Comparison of ENCODE assay signal across 21 mouse cellular contexts in the genomic region with DNA sequence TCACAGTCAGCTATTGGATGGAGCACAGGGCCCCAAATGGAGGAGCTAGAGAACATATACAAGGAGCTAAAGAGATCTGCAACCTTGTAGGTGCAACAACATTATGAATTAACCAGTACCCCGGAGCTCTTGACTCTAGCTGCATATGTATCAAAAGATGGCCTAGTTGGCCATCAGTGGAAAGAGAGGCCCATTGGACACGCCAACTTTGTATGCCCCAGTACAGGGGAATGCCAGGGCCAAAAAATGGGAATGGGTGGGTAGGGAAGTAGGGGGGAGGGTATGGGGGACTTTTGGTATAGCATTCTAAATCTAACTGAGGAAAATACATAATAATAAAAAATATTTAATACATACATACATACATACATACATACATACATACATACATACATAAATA. TPM values are rescaled to one million over a fixed set of nuclear protein-coding genes. Genes with fewer than 3 reads are reported as not detected.
A peak's percentile ranks its signal among the peaks of the same experiment; 100 is the strongest.
DNase-seq lines count a peak whose midpoint lies in the region; TF ChIP-seq lines count a peak whose summit lies in the region.
"Not testable (repeated sequence)": the region's sequence is repeated elsewhere in the genome, so short reads cannot be mapped to it uniquely, and the experiment has no call there.
"Had no signal": no experiment of that assay in that cellular context is flagged by ENCODE, and none has a peak within 500 bp of the region (broad histone marks: within the 10 kb centered on the region; RNA-seq: fewer than 3 reads in every experiment).

No protein-coding gene starts in this region.

- peak; percentile 6 to 10 for DNase-seq in adrenal gland, postnatal 4 days (ENCODE audit: low spot score in 2 of 2)
- DNase-seq in gastrocnemius, adult 2 months = peak; percentile 14
- peak; percentile 92 for DNase-seq in heart, adult 11 months
- DNase-seq in urinary bladder, adult 2 months (ENCODE audit: low spot score) = peak; percentile 23

- intact Hi-C loops in gastrocnemius, adult 2 months (cut with DNase I) = not testable (repeated sequence)

- not testable (repeated sequence) for TF ChIP-seq CTCF in gastrocnemius, adult 2 months (IDR thresholded peaks at IDR 0.05)

- not testable (repeated sequence) for H3K4me3 ChIP-seq in gastrocnemius, adult 2 months

- not testable (repeated sequence) for H3K27ac ChIP-seq in gastrocnemius, adult 2 months

RNA-seq across cellular contexts. Expression of gene 1700001F09Rik, which starts 5.3 kb away (rescaled TPM):
- total RNA-seq in adrenal gland, postnatal 4 days (2021) = not detected
- not detected for total RNA-seq in gastrocnemius, adult 2 months (2021)
- polyA plus RNA-seq in urinary bladder, adult 2 months (2012; rRNA removed) = not detected in 2 replicates
- total RNA-seq: adrenal gland, adult 18-20 months; adrenal gland, adult 2 months; adrenal gland, adult 8-10 months; adrenal gland, postnatal 10 days; adrenal gland, postnatal 14 days; adrenal gland, postnatal 25 days; adrenal gland, postnatal 36 days; CH12.LX; ES-E14; MEL had no signal
- polyA plus RNA-seq: activated CD4-positive, CD25-positive, alpha-beta regulatory T cell, adult 4 months; adrenal gland, adult 2 months; C2C12; CD4-positive, CD25-positive, alpha-beta regulatory T cell, adult 4 months; cerebellum, adult 2 months; G1E had no signal

RNA-seq across cellular contexts. Expression of gene Gm8127, which starts 59.3 kb away (rescaled TPM):
- total RNA-seq in adrenal gland, postnatal 4 days (2021) = not detected
- not detected for total RNA-seq in gastrocnemius, adult 2 months (2021)
- not detected in 2 replicates for polyA plus RNA-seq in urinary bladder, adult 2 months (2012; rRNA removed)
- total RNA-seq: adrenal gland, adult 18-20 months; adrenal gland, adult 2 months; adrenal gland, adult 8-10 months; adrenal gland, postnatal 10 days; adrenal gland, postnatal 14 days; adrenal gland, postnatal 25 days; adrenal gland, postnatal 36 days; CH12.LX; ES-E14; G1E; MEL had no signal
- polyA plus RNA-seq: activated CD4-positive, CD25-positive, alpha-beta regulatory T cell, adult 4 months; adrenal gland, adult 2 months; brain, embryonic 14.5 days; C2C12; CD4-positive, CD25-positive, alpha-beta regulatory T cell, adult 4 months; cerebellum, adult 2 months; G1E; Patski had no signal

Comparison
In these comparisons a context has a peak if more than half of its experiments do, and no peak if none do; other contexts are left out.
1. DNase-seq: peak in every context shown above with its lines; median percentile 92 in heart, adult 11 months; 23 in urinary bladder, adult 2 months; 14 in gastrocnemius, adult 2 months; 8 in adrenal gland, postnatal 4 days.